In the genomic region with DNA sequence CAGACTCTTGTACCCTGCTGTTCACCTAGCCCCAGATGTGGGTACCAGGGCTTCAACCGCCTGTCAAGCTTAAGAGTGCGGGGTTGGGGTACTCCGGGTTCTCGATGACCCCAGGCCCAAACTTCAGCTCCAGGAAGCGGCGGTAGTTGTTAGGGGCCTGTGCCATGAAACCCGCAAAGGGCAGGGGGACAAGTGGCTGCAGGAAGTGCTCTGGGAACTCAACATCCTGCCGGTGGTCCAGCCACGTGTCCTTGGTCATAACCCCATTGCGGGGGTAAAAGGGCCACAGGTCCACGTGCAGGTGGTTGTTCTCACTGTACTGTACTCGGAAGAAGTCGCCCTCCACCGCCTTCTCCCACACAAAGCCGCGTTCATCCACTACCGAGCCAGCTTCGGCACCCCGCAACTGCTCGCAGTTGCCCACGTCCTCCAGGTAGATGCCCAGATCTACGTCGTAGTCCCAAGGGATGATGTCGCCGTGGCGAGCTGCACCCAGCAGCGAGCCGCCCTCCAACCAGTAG, we compare ENCODE assay signal across 8 mouse cellular contexts. TPM values are rescaled to one million over a fixed set of nuclear protein-coding genes. Genes with fewer than 3 reads are reported as not detected.
A peak's percentile ranks its signal among the peaks of the same experiment; 100 is the strongest.
DNase-seq lines count a peak whose midpoint lies in the region; ATAC-seq and TF ChIP-seq lines count a peak whose summit lies in the region.

No protein-coding gene starts in this region.

- no peak overlapping the region for H3K27ac ChIP-seq in heart, embryonic 11.5 days (ENCODE audit: low read depth, low read length)
- no peak overlapping the region for H3K27ac ChIP-seq in hindbrain, embryonic 10.5 days
- peak overlapping the region; percentile 80 for H3K27ac ChIP-seq in midbrain, embryonic 12.5 days (replicated peaks)

- WGBS in heart, embryonic 11.5 days (ENCODE audit: insufficient replicate concordance) = 41% methylated on average over 28 of the region's 28 CpGs
- 48% methylated on average over 28 of the region's 28 CpGs for WGBS in hindbrain, embryonic 10.5 days
- WGBS in midbrain, embryonic 12.5 days = 49% methylated on average over 28 of the region's 28 CpGs

- peaks cover 22% of the 10 kb centered on the region for H3K27me3 ChIP-seq in heart, embryonic 11.5 days (ENCODE audit: control insufficient read depth, insufficient read depth, low read length)
- H3K27me3 ChIP-seq in G1E (ENCODE audit: insufficient read depth, low read length) = no peaks in the 10 kb centered on the region
- H3K27me3 ChIP-seq in hindbrain, embryonic 10.5 days (ENCODE audit: insufficient read depth, poor library complexity, severe bottlenecking) = peaks cover 41% of the 10 kb centered on the region
- peaks cover 40% of the 10 kb centered on the region for H3K27me3 ChIP-seq in midbrain, embryonic 12.5 days

- no peak for ATAC-seq in heart, embryonic 11.5 days (replicated peaks; ENCODE audit: insufficient number of reproducible peaks, low FRiP score, low TSS enrichment)
- no peak for ATAC-seq in G1E (ENCODE audit: extremely low read depth, insufficient number of reproducible peaks, low FRiP score, poor library complexity, severe bottlenecking)
- ATAC-seq in midbrain, embryonic 12.5 days (ENCODE audit: low FRiP score, low read depth) = no peak

- peak overlapping the region; percentile 41; the same call in 1 of the 2 replicates for H3K4me3 ChIP-seq in heart, embryonic 11.5 days (ENCODE audit: low read depth, low read length)
- H3K4me3 ChIP-seq in G1E (ENCODE audit: low read depth, low read length) = peak overlapping the region; percentile 33; the same call in 1 of the 2 replicates
- H3K4me3 ChIP-seq in hindbrain, embryonic 10.5 days = peak overlapping the region; percentile 53
- H3K4me3 ChIP-seq in midbrain, embryonic 12.5 days = peak overlapping the region; percentile 45

- H3K36me3 ChIP-seq in heart, embryonic 11.5 days (ENCODE audit: control insufficient read depth, insufficient read depth, low read length) = peaks cover 9% of the 10 kb centered on the region
- peaks cover 87% of the 10 kb centered on the region for H3K36me3 ChIP-seq in G1E (replicated peaks)
- H3K36me3 ChIP-seq in hindbrain, embryonic 10.5 days = peaks cover 66% of the 10 kb centered on the region
- H3K36me3 ChIP-seq in midbrain, embryonic 12.5 days = peaks cover 25% of the 10 kb centered on the region

- DNase-seq in heart, adult 9 months (ENCODE audit: low spot score in 2 of 2) = no peak
- DNase-seq in G1E (ENCODE audit: low spot score) = no peak
- DNase-seq in hindbrain, embryonic 10.5 days (ENCODE audit: low spot score) = peak; percentile 12
- DNase-seq in gastrocnemius, postnatal 10 days = no peak
- no peak for DNase-seq in adrenal gland, postnatal 4 days (ENCODE audit: low spot score in 2 of 2)
- DNase-seq in adrenal gland, adult 8-10 months = no peak

- H3K4me2 ChIP-seq in heart, embryonic 11.5 days = peak overlapping the region; percentile 83
- peak overlapping the region; percentile 68 for H3K4me2 ChIP-seq in midbrain, embryonic 12.5 days (replicated peaks)

- TF ChIP-seq CTCF in G1E (IDR thresholded peaks at IDR 0.05; ENCODE audit: low read depth, low read length) = no peak

- no peak overlapping the region for H3K9ac ChIP-seq in heart, embryonic 11.5 days (ENCODE audit: low read depth, low read length)
- peak overlapping the region; percentile 62; the same call in 1 of the 2 replicates for H3K9ac ChIP-seq in midbrain, embryonic 12.5 days (replicated peaks)

- no peaks in the 10 kb centered on the region for H3K9me3 ChIP-seq in heart, embryonic 11.5 days (replicated peaks; ENCODE audit: control insufficient read depth, low read length)
- H3K9me3 ChIP-seq in G1E (replicated peaks) = peaks cover 10% of the 10 kb centered on the region
- H3K9me3 ChIP-seq in hindbrain, embryonic 10.5 days = no peaks in the 10 kb centered on the region
- no peaks in the 10 kb centered on the region for H3K9me3 ChIP-seq in midbrain, embryonic 12.5 days

- H3K4me1 ChIP-seq in heart, embryonic 11.5 days (ENCODE audit: control insufficient read depth, insufficient read depth, low read length) = peaks cover 14% of the 10 kb centered on the region; the same call in 1 of the 2 replicates
- peaks cover 22% of the 10 kb centered on the region for H3K4me1 ChIP-seq in G1E (ENCODE audit: insufficient read depth, low read depth, low read length)
- peaks cover 29% of the 10 kb centered on the region for H3K4me1 ChIP-seq in hindbrain, embryonic 10.5 days (replicated peaks)
- peaks cover 35% of the 10 kb centered on the region for H3K4me1 ChIP-seq in midbrain, embryonic 12.5 days

RNA-seq across cellular contexts. Expression of a gene that starts 5.2 kb away (rescaled TPM):
- 81.4 and 86.8 TPM in 2 replicates for polyA plus RNA-seq in heart, embryonic 11.5 days (2014; fragmentation: Nextera tagmentation; extraction: Ambion mirVana)
- 40.3 and 67.7 TPM in 2 replicates for total RNA-seq in G1E (2014; fragmentation: Nextera tagmentation)
- total RNA-seq in G1E (2017) = 33.8 and 38.9 TPM in 2 replicates
- polyA plus RNA-seq in G1E (2012) = 62.4 and 64.4 TPM in 2 replicates
- polyA plus RNA-seq in hindbrain, embryonic 10.5 days (2016; fragmentation: Nextera tagmentation; extraction: Ambion mirVana) = 120 and 153 TPM in 2 replicates
- 191 and 196 TPM in 2 replicates for polyA plus RNA-seq in midbrain, embryonic 12.5 days (2016; fragmentation: Nextera tagmentation; extraction: Ambion mirVana)
- 10 to 100 TPM; 42.3 to 46.1 TPM for total RNA-seq in gastrocnemius, postnatal 10 days (2021)
- total RNA-seq in adrenal gland, postnatal 4 days (2021) = 100 to 1,000 TPM in 1 of 2 experiments, 10 to 100 TPM in 1; 96.9 to 106 TPM
- total RNA-seq in adrenal gland, adult 8-10 months (2022) = 100 to 1,000 TPM in 1 of 4 experiments, 10 to 100 TPM in 3; 62.2 to 100 (median 74.6) TPM

RNA-seq across cellular contexts. Expression of a gene that starts 6.1 kb away (rescaled TPM):
- 25.6 and 27.7 TPM in 2 replicates for polyA plus RNA-seq in heart, embryonic 11.5 days (2014; fragmentation: Nextera tagmentation; extraction: Ambion mirVana)
- total RNA-seq in G1E (2014; fragmentation: Nextera tagmentation) = 12.3 and 18.0 TPM in 2 replicates
- total RNA-seq in G1E (2017) = 10.5 and 11.3 TPM in 2 replicates
- 30.6 and 32.9 TPM in 2 replicates for polyA plus RNA-seq in G1E (2012)
- polyA plus RNA-seq in hindbrain, embryonic 10.5 days (2016; fragmentation: Nextera tagmentation; extraction: Ambion mirVana) = 29.3 TPM in 2 replicates
- 36.9 and 41.2 TPM in 2 replicates for polyA plus RNA-seq in midbrain, embryonic 12.5 days (2016; fragmentation: Nextera tagmentation; extraction: Ambion mirVana)
- 10 to 100 TPM; 23.2 to 23.3 TPM for total RNA-seq in gastrocnemius, postnatal 10 days (2021)
- total RNA-seq in adrenal gland, postnatal 4 days (2021) = 10 to 100 TPM; 26.3 to 29.0 TPM
- 10 to 100 TPM; 22.0 to 26.2 (median 24.9) TPM for total RNA-seq in adrenal gland, adult 8-10 months (2022)

RNA-seq across cellular contexts. Expression of a gene that starts 29.3 kb away (rescaled TPM):
- polyA plus RNA-seq in heart, embryonic 11.5 days (2014; fragmentation: Nextera tagmentation; extraction: Ambion mirVana) = 26.9 and 30.1 TPM in 2 replicates
- total RNA-seq in G1E (2014; fragmentation: Nextera tagmentation) (18.8 and 61.2 TPM in 2 replicates), G1E (2017) (5.9 and 7.1 TPM in 2 replicates)
- 13.9 and 14.7 TPM in 2 replicates for polyA plus RNA-seq in G1E (2012)
- polyA plus RNA-seq in hindbrain, embryonic 10.5 days (2016; fragmentation: Nextera tagmentation; extraction: Ambion mirVana) = 28.8 and 31.6 TPM in 2 replicates
- 33.3 and 33.6 TPM in 2 replicates for polyA plus RNA-seq in midbrain, embryonic 12.5 days (2016; fragmentation: Nextera tagmentation; extraction: Ambion mirVana)
- total RNA-seq in gastrocnemius, postnatal 10 days (2021) = 10 to 100 TPM; 32.5 to 34.9 TPM
- 10 to 100 TPM; 60.8 to 61.0 TPM for total RNA-seq in adrenal gland, postnatal 4 days (2021)
- total RNA-seq in adrenal gland, adult 8-10 months (2022) = 100 to 1,000 TPM in 1 of 4 experiments, 10 to 100 TPM in 3; 77.8 to 202 (median 91.2) TPM

RNA-seq across cellular contexts. Expression of a gene that starts 32.2 kb away (rescaled TPM):
- polyA plus RNA-seq in heart, embryonic 11.5 days (2014; fragmentation: Nextera tagmentation; extraction: Ambion mirVana) = 10.8 and 11.6 TPM in 2 replicates
- total RNA-seq in G1E (2014; fragmentation: Nextera tagmentation) (23.6 and 28.7 TPM in 2 replicates), G1E (2017) (3.9 and 4.4 TPM in 2 replicates)
- 13.6 and 22.4 TPM in 2 replicates for polyA plus RNA-seq in G1E (2012)
- polyA plus RNA-seq in hindbrain, embryonic 10.5 days (2016; fragmentation: Nextera tagmentation; extraction: Ambion mirVana) = 11.2 and 12.6 TPM in 2 replicates
- 10.2 and 12.0 TPM in 2 replicates for polyA plus RNA-seq in midbrain, embryonic 12.5 days (2016; fragmentation: Nextera tagmentation; extraction: Ambion mirVana)
- total RNA-seq in gastrocnemius, postnatal 10 days (2021) = 10 to 100 TPM in 1 of 2 experiments, 1 to 10 TPM in 1; 9.8 to 14.0 TPM
- total RNA-seq in adrenal gland, postnatal 4 days (2021) = 10 to 100 TPM; 22.0 to 22.2 TPM
- 10 to 100 TPM; 17.0 to 27.1 (median 20.9) TPM for total RNA-seq in adrenal gland, adult 8-10 months (2022)
